Mouse (Mus musculus) forebrain, embryonic 13.5 days (tissue): ENCODE measurements around the gene Prdm16. TPM values are rescaled to one million over a fixed set of nuclear protein-coding genes. Genes with fewer than 3 reads are reported as not detected.

Experiments used
- ATAC-seq: fragments of 200-750 bp; cut with Nextera tagmentation; 2 replicates; pipeline ENCODE4 v1.8.0; 2017
- H3K27ac ChIP-seq: fragments of 300-500 bp; sonication (generic); 2 replicates; pipeline ENCODE4 v1.5.1; 2015; ENCODE audit warnings: inconsistent platforms, mild to moderate bottlenecking, moderate library complexity
- H3K27me3 ChIP-seq: fragments of 300-500 bp; sonication (generic); 2 replicates; pipeline ENCODE4 v1.6.1; 2015; ENCODE audit warnings: mild to moderate bottlenecking, inconsistent platforms
- H3K36me3 ChIP-seq: fragments of 300-500 bp; sonication (generic); 2 replicates; pipeline ENCODE4 v1.6.1; 2015; ENCODE audit warnings: mild to moderate bottlenecking, inconsistent platforms; ENCODE audit not compliant: poor library complexity, severe bottlenecking
- H3K4me1 ChIP-seq: fragments of 300-500 bp; sonication (generic); 2 replicates; pipeline ENCODE4 v1.6.1; 2015; ENCODE audit warnings: inconsistent platforms
- H3K4me2 ChIP-seq: fragments of 300-500 bp; sonication (generic); 2 replicates; pipeline ENCODE4 v1.6.1; 2015; ENCODE audit warnings: inconsistent platforms, mild to moderate bottlenecking, moderate library complexity
- H3K4me3 ChIP-seq: fragments of 300-500 bp; sonication (generic); 2 replicates; pipeline ENCODE4 v1.5.1; 2015; ENCODE audit warnings: mild to moderate bottlenecking, inconsistent platforms
- H3K9ac ChIP-seq: fragments of 300-500 bp; sonication (generic); 2 replicates; pipeline ENCODE4 v1.6.1; 2015; ENCODE audit warnings: mild to moderate bottlenecking, inconsistent platforms
- H3K9me3 ChIP-seq: fragments of 300-500 bp; sonication (generic); replicated peaks from 2 replicates; pipeline ENCODE4 v1.6.1; 2016; ENCODE audit warnings: inconsistent platforms
- WGBS: fragments of 180-500 bp; shearing (Covaris S2); methylation state at CpG from one replicate; pipeline ENCODE4 v1.1.7; 2015; 5-methylcytosine and 5-hydroxymethylcytosine counted together
- polyA plus RNA-seq: library from polyadenylated mRNA; unstranded; fragments of >200 nt; fragmentation: Nextera tagmentation; extraction: Ambion mirVana; gene quantifications from 2 replicates; pipeline ENCODE4 v1.2.1, GENCODE M21; 2015

Gene Prdm16
- polyA plus RNA-seq, 1 experiment from 2014 or later: 41.3 TPM

- peak; percentile 48 for ATAC-seq
- peak overlapping the region; percentile 47 for H3K4me2 ChIP-seq
- H3K4me3 ChIP-seq: no peak overlapping the region
- H3K9ac ChIP-seq: peak overlapping the region; percentile 59
- H3K4me1 ChIP-seq: peaks cover 96% of the 10 kb centered on the region
- H3K27me3 ChIP-seq: peaks cover 4% of the 10 kb centered on the region; the same call in 1 of the 2 replicates
- H3K27ac ChIP-seq: peak overlapping the region; percentile 93
- H3K36me3 ChIP-seq: no peaks in the 10 kb centered on the region
- WGBS: 3% methylated on average over 20 of the region's 21 CpGs
- H3K9me3 ChIP-seq: no peaks in the 10 kb centered on the region
Measured at GRCm38 (mm10) chr4:154594761-154595556, 41.7 kb downstream of the Prdm16 start.

DNA sequence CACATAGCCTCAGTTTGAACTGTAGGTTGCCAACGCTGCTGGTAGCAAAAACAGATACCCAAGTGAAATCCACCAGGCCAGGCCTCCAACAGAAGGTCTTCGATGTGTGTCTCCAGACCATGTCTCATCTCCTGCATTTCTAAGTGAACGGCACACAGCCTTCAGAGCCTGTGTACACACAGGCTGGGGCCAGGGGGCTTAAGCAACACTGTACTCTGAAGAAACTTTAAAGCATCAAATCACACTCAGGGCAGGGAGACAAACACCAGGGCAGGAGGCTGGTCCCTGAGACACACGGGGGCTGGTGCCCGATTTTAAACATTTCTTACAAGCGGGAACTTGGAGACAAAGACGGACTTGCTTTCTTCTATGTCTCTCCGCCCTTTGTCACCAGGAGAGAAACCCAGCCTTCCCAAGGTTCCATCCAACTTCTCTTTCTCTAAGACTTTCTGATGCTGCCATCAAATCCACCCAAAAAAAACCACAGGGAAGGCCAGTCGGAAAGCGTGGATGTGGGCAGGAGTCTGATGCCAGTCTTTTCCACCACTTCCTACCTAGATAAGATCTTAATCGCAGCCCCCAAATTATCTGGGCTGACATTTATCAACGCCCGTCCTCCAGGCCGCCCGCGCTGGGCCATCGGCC, 42.4 kb downstream of the Prdm16 start:
- no peaks in the 10 kb centered on the region for H3K36me3 ChIP-seq
- no peak for ATAC-seq
- WGBS: 12% methylated on average over 17 of the region's 17 CpGs
- H3K4me2 ChIP-seq: peak overlapping the region; percentile 47
- H3K27me3 ChIP-seq: peaks cover 4% of the 10 kb centered on the region; the same call in 1 of the 2 replicates
- peak overlapping the region; percentile 93 for H3K27ac ChIP-seq
- H3K4me3 ChIP-seq: no peak overlapping the region
- H3K4me1 ChIP-seq: peaks cover 95% of the 10 kb centered on the region
- H3K9ac ChIP-seq: peak overlapping the region; percentile 59
- no peaks in the 10 kb centered on the region for H3K9me3 ChIP-seq

DNA sequence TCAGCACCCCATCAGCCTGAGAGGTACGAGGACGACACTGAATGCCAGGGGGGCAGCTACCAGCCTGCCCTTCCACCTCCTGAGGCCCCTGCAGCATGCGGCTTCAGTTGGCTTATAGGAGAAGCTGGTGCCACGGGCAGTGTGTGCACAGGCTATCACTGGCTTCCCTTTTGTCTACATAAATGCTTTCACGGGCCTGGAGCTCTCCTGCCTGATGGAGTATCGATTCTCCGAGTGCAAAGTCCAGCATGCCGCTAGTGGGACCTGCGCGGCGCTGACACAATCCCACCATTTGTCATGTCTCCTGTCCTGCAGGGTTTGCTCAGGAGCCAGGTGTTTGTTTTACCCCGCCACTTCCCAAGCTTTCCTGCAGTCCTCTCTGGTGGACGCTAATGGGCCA, 44.1 kb downstream of the Prdm16 start:
- Histone ChIP-seq H3K9ac (no peak overlapping the region), H3K4me1 (peaks cover 95% of the 10 kb centered on the region), H3K27me3 (no peaks in the 10 kb centered on the region; the same call in 1 of the 2 replicates), H3K36me3 (no peaks in the 10 kb centered on the region), H3K4me2 (no peak overlapping the region), H3K4me3 (no peak overlapping the region), H3K9me3 (no peaks in the 10 kb centered on the region), H3K27ac (no peak overlapping the region)
- WGBS: 49% methylated on average over 13 of the region's 13 CpGs
- ATAC-seq: no peak

DNA sequence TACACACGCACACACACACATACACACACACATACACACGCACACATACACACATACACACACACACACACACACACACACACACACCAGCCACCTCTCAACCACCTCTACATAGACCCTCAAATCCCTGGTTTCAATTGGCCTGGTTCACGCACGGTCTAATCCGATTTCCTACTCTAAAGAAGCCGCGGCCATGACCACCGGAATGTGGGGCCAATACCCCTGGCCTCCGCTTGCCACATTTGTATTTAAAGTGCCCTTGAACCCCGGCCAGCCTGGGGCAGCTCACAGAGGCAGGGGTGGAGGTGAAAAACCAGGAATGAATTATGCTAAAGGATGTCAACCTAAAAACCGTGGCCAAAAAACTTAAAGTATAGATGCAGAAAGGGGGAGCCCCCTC, 45.8 kb downstream of the Prdm16 start:
- no peak overlapping the region for H3K4me2 ChIP-seq
- WGBS: 47% methylated on average over 11 of the region's 11 CpGs
- no peaks in the 10 kb centered on the region for H3K36me3 ChIP-seq
- no peak overlapping the region for H3K4me3 ChIP-seq
- no peaks in the 10 kb centered on the region; the same call in 1 of the 2 replicates for H3K27me3 ChIP-seq
- peaks cover 95% of the 10 kb centered on the region for H3K4me1 ChIP-seq
- H3K9ac ChIP-seq: no peak overlapping the region
- no peak for ATAC-seq
- H3K9me3 ChIP-seq: no peaks in the 10 kb centered on the region
- no peak overlapping the region for H3K27ac ChIP-seq

DNA sequence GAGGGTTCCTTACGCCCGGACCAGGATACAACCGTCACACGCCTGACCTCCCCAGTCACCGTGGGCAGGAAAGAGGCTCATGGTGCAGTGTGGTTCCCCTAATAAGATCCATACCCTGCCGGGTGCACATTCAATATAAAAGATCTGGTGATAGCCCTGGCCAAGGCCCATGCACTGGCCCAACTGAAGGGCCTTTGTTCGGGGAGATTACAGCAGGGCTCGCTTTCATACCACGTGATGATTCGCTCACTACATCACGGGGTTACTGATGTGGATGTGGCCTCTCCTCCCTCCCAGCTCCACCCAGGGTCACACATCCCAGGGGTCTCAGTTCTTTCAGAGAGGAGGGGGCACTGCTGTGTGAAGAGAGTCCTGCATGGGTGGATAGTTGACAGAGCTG, 50.3 kb downstream of the Prdm16 start:
- no peak overlapping the region for H3K4me2 ChIP-seq
- no peak overlapping the region for H3K4me3 ChIP-seq
- ATAC-seq: peak; percentile 52; the same call in 1 of the 2 replicates
- H3K27me3 ChIP-seq: no peaks in the 10 kb centered on the region
- WGBS: 29% methylated on average over 11 of the region's 11 CpGs
- no peaks in the 10 kb centered on the region for H3K36me3 ChIP-seq
- H3K9ac ChIP-seq: peak overlapping the region; percentile 50; the same call in 1 of the 2 replicates
- peaks cover 95% of the 10 kb centered on the region for H3K4me1 ChIP-seq
- H3K9me3 ChIP-seq: no peaks in the 10 kb centered on the region
- peak overlapping the region; percentile 83 for H3K27ac ChIP-seq

- Histone ChIP-seq H3K9ac (peak overlapping the region; percentile 34; the same call in 1 of the 2 replicates), H3K27me3 (no peaks in the 10 kb centered on the region), H3K9me3 (no peaks in the 10 kb centered on the region), H3K27ac (peak overlapping the region; percentile 83), H3K36me3 (no peaks in the 10 kb centered on the region), H3K4me2 (0 out of 2 replicates have a peak overlapping the region, but pooled peaks have one; percentile 10), H3K4me3 (no peak overlapping the region), H3K4me1 (peaks cover 95% of the 10 kb centered on the region)
- WGBS: 36% methylated on average over 14 of the region's 14 CpGs
- ATAC-seq: no peak
Measured at GRCm38 (mm10) chr4:154585779-154586178, 50.9 kb downstream of the Prdm16 start.

GRCm38 (mm10) chr4:154583712-154584111, 53.0 kb downstream of the Prdm16 start:
- H3K27me3 ChIP-seq: no peaks in the 10 kb centered on the region
- WGBS: 77% methylated on average over 13 of the region's 13 CpGs
- no peak overlapping the region for H3K4me3 ChIP-seq
- peak overlapping the region; percentile 92 for H3K27ac ChIP-seq
- H3K9me3 ChIP-seq: no peaks in the 10 kb centered on the region
- no peaks in the 10 kb centered on the region for H3K36me3 ChIP-seq
- peaks cover 98% of the 10 kb centered on the region for H3K4me1 ChIP-seq
- no peak overlapping the region for H3K9ac ChIP-seq
- ATAC-seq: no peak
- H3K4me2 ChIP-seq: no peak overlapping the region

GRCm38 (mm10) chr4:154582607-154583236, 54.0 kb downstream of the Prdm16 start:
- Histone ChIP-seq H3K9me3 (no peaks in the 10 kb centered on the region), H3K27me3 (no peaks in the 10 kb centered on the region), H3K4me3 (no peak overlapping the region), H3K4me2 (peak overlapping the region; percentile 22; the same call in 1 of the 2 replicates), H3K27ac (peak overlapping the region; percentile 92), H3K9ac (0 out of 2 replicates have a peak overlapping the region, but pooled peaks have one; percentile 12), H3K36me3 (no peaks in the 10 kb centered on the region), H3K4me1 (peaks cover 96% of the 10 kb centered on the region)
- peak; percentile 88 for ATAC-seq
- 24% methylated on average over 21 of the region's 21 CpGs for WGBS

GRCm38 (mm10) chr4:154581261-154581886, 55.3 kb downstream of the Prdm16 start:
- Histone ChIP-seq H3K4me2 (no peak overlapping the region), H3K4me1 (peaks cover 93% of the 10 kb centered on the region), H3K36me3 (no peaks in the 10 kb centered on the region), H3K27me3 (no peaks in the 10 kb centered on the region), H3K27ac (peak overlapping the region; percentile 92), H3K9me3 (no peaks in the 10 kb centered on the region), H3K9ac (peak overlapping the region; percentile 31), H3K4me3 (no peak overlapping the region)
- ATAC-seq: no peak
- WGBS: 69% methylated on average over 16 of the region's 16 CpGs

GRCm38 (mm10) chr4:154574208-154574875, 62.3 kb downstream of the Prdm16 start:
- no peak for ATAC-seq
- 0 out of 2 replicates have a peak, but pooled peaks cover 4% of the 10 kb centered on the region for H3K27me3 ChIP-seq
- peaks cover 78% of the 10 kb centered on the region for H3K4me1 ChIP-seq
- H3K9ac ChIP-seq: no peak overlapping the region; the same call in 1 of the 2 replicates
- no peaks in the 10 kb centered on the region for H3K9me3 ChIP-seq
- no peak overlapping the region for H3K4me2 ChIP-seq
- 60% methylated on average over 13 of the region's 13 CpGs for WGBS
- H3K4me3 ChIP-seq: no peak overlapping the region
- H3K27ac ChIP-seq: no peak overlapping the region; the same call in 1 of the 2 replicates
- H3K36me3 ChIP-seq: no peaks in the 10 kb centered on the region

DNA sequence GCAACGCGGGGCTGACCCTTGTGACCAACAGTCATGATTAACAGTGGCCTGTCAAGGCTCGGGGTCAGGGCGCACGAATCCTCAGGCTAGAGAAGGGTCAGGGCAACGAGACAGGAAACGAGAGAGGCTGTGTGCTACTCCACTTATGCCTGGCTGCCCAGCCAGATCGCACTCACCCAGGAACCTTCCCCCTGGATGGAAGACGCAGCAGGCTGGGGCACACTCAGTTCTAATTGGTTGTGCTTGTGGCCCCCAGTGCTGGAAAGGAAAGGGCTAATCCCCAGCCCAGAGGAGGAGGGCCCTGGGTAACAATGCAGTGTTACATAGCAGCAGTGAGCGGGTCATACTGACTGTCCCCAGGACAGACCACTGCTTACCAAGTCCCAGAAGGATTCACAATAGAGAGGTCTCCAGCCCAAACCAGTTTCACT, 66.2 kb downstream of the Prdm16 start:
- Histone ChIP-seq H3K4me3 (no peak overlapping the region), H3K9ac (peak overlapping the region; percentile 51; the same call in 1 of the 2 replicates), H3K9me3 (no peaks in the 10 kb centered on the region), H3K4me2 (peak overlapping the region; percentile 9; the same call in 1 of the 2 replicates), H3K4me1 (peaks cover 81% of the 10 kb centered on the region), H3K36me3 (no peaks in the 10 kb centered on the region), H3K27me3 (no peaks in the 10 kb centered on the region), H3K27ac (peak overlapping the region; percentile 44)
- ATAC-seq: peak; percentile 36; the same call in 1 of the 2 replicates
- 16% methylated on average over 10 of the region's 10 CpGs for WGBS
